Mouse (Mus musculus) right cerebral cortex, adult 2 months (tissue): ENCODE results near the gene Atp6v1a.

Experiments
- DNase-seq, 2 experiments: peaks; one replicate each; pipeline ENCODE4 v3.0.0; 2021 to 2022; ENCODE audit warnings: low spot score in 2 of 2

Gene Atp6v1a

GRCm38 (mm10) chr16:44138377-44138978 lies 1.0 kb downstream of the Atp6v1a start:
- no peak for DNase-seq

GRCm38 (mm10) chr16:44136511-44137021 lies 2.9 kb downstream of the Atp6v1a start:
- no peak for DNase-seq

- no peak for DNase-seq
Measured at GRCm38 (mm10) chr16:44133187-44133586, 6.3 kb downstream of the Atp6v1a start.

GRCm38 (mm10) chr16:44132300-44132699 lies 7.2 kb downstream of the Atp6v1a start:
- no peak for DNase-seq

GRCm38 (mm10) chr16:44126437-44126836 lies 13.1 kb downstream of the Atp6v1a start:
- no peak for DNase-seq

- no peak for DNase-seq
Measured at GRCm38 (mm10) chr16:44125436-44125835, 14.1 kb downstream of the Atp6v1a start.

- DNase-seq, result peak in 1 of 2 experiments; percentile 49
Measured at GRCm38 (mm10) chr16:44124713-44125112, 14.8 kb downstream of the Atp6v1a start.

- DNase-seq, result peak in 1 of 2 experiments; percentile 33
Measured at GRCm38 (mm10) chr16:44123786-44124185, 15.7 kb downstream of the Atp6v1a start.

GRCm38 (mm10) chr16:44122982-44123725 lies 16.4 kb downstream of the Atp6v1a start:
- DNase-seq, result peak; percentile 59 to 71

- DNase-seq, result peak; percentile 32 to 49
Measured at GRCm38 (mm10) chr16:44122574-44122973, 16.9 kb downstream of the Atp6v1a start.

GRCm38 (mm10) chr16:44122122-44122521 lies 17.4 kb downstream of the Atp6v1a start:
- no peak for DNase-seq

- no peak for DNase-seq
Measured at GRCm38 (mm10) chr16:44119753-44120501, 19.6 kb downstream of the Atp6v1a start.

- peak; percentile 40 to 52 for DNase-seq
Measured at GRCm38 (mm10) chr16:44109002-44109401, 30.5 kb downstream of the Atp6v1a start.

GRCm38 (mm10) chr16:44105211-44105610 lies 34.3 kb downstream of the Atp6v1a start:
- no peak for DNase-seq

- DNase-seq, result no peak
Measured at GRCm38 (mm10) chr16:44103806-44104766, 35.4 kb downstream of the Atp6v1a start.

GRCm38 (mm10) chr16:44102925-44103324 lies 36.6 kb downstream of the Atp6v1a start:
- DNase-seq, result no peak

- DNase-seq, result no peak
Measured at GRCm38 (mm10) chr16:44101181-44101710, 38.3 kb downstream of the Atp6v1a start.

- no peak for DNase-seq
Measured at GRCm38 (mm10) chr16:44099377-44099776, 40.1 kb downstream of the Atp6v1a start.

- DNase-seq, result no peak
Measured at GRCm38 (mm10) chr16:44087650-44088049, 51.9 kb downstream of the Atp6v1a start.

- DNase-seq, result peak; percentile 52 to 54
Measured at GRCm38 (mm10) chr16:44063025-44063894, 76.2 kb downstream of the Atp6v1a start, which contains the start of gene Gramd1c. Gene Gramd1c, minus strand, starts transcription at chr16:44063345.
